Mouse (Mus musculus) heart, embryonic 13.5 days (tissue): Measurements from ENCODE around the gene Pink1. TPM values are rescaled to one million over a fixed set of nuclear protein-coding genes. Genes with fewer than 3 reads are reported as not detected.

ENCODE experiments used
- ATAC-seq: fragments of 200-750 bp; cut with Nextera tagmentation; 2 replicates; pipeline ENCODE4 v1.8.0; 2017; ENCODE audit warnings: moderate TSS enrichment; ENCODE audit not compliant: insufficient number of reproducible peaks, low FRiP score, low TSS enrichment; ENCODE audit errors: extremely low read depth
- H3K27ac ChIP-seq: fragments of 300-500 bp; sonication (generic); replicated peaks from 2 replicates; pipeline ENCODE4 v1.5.1; 2015; ENCODE audit warnings: moderate library complexity, mild to moderate bottlenecking, inconsistent platforms
- H3K27me3 ChIP-seq: fragments of 300-500 bp; sonication (generic); replicated peaks from 2 replicates; pipeline ENCODE4 v1.6.1; 2015; ENCODE audit warnings: mild to moderate bottlenecking, inconsistent platforms
- H3K36me3 ChIP-seq: fragments of 300-500 bp; sonication (generic); 2 replicates; pipeline ENCODE4 v1.6.1; 2015; ENCODE audit warnings: mild to moderate bottlenecking, inconsistent platforms
- H3K4me1 ChIP-seq: fragments of 300-500 bp; sonication (generic); 2 replicates; pipeline ENCODE4 v1.6.1; 2015; ENCODE audit warnings: inconsistent platforms
- H3K4me2 ChIP-seq: fragments of 300-500 bp; sonication (generic); 2 replicates; pipeline ENCODE4 v1.6.1; 2015; ENCODE audit warnings: inconsistent platforms, mild to moderate bottlenecking, moderate library complexity
- H3K4me3 ChIP-seq: fragments of 300-500 bp; sonication (generic); 2 replicates; pipeline ENCODE4 v1.5.1; 2015; ENCODE audit warnings: moderate library complexity, mild to moderate bottlenecking, inconsistent platforms
- H3K9ac ChIP-seq: fragments of 300-500 bp; sonication (generic); 2 replicates; pipeline ENCODE4 v1.6.1; 2015; ENCODE audit warnings: inconsistent platforms, mild to moderate bottlenecking, moderate library complexity
- H3K9me3 ChIP-seq: fragments of 300-500 bp; sonication (generic); 2 replicates; pipeline ENCODE4 v1.6.1; 2016; ENCODE audit warnings: inconsistent platforms
- WGBS: fragments of 180-500 bp; shearing (Covaris S2); methylation state at CpG from one replicate; pipeline ENCODE4 v1.1.7; 2015; ENCODE audit warnings: mixed read lengths; 5-methylcytosine and 5-hydroxymethylcytosine counted together
- polyA plus RNA-seq: library from polyadenylated mRNA; unstranded; fragments of >200 nt; fragmentation: Nextera tagmentation; extraction: Ambion mirVana; gene quantifications from 2 replicates; pipeline ENCODE4 v1.2.1, GENCODE M21; 2015

The Pink1 gene
- polyA plus RNA-seq, 1 experiment from 2014 or later, result 67.0 TPM

GRCm38 (mm10) chr4:138325466-138326076 lies 536 bp downstream of the Pink1 start:
- H3K9ac ChIP-seq, result peak overlapping the region; percentile 98
- peak; percentile 96 for ATAC-seq
- peak overlapping the region; percentile 95 for H3K4me3 ChIP-seq
- WGBS, result 1% methylated on average over 45 of the region's 45 CpGs
- peak overlapping the region; percentile 73 for H3K4me2 ChIP-seq
- peaks cover 51% of the 10 kb centered on the region for H3K4me1 ChIP-seq
- peaks cover 14% of the 10 kb centered on the region for H3K27me3 ChIP-seq
- H3K36me3 ChIP-seq, result peaks cover 2% of the 10 kb centered on the region; the same call in 1 of the 2 replicates
- peak overlapping the region; percentile 99 for H3K27ac ChIP-seq
- H3K9me3 ChIP-seq, result no peaks in the 10 kb centered on the region

GRCm38 (mm10) chr4:138324451-138324850 lies 1.7 kb downstream of the Pink1 start:
- Histone ChIP-seq H3K27me3 (peaks cover 3% of the 10 kb centered on the region; the same call in 1 of the 2 replicates), H3K4me2 (peak overlapping the region; percentile 45), H3K36me3 (peaks cover 12% of the 10 kb centered on the region), H3K9ac (0 out of 2 replicates have a peak overlapping the region, but pooled peaks have one; percentile 69), H3K9me3 (no peaks in the 10 kb centered on the region), H3K27ac (peak overlapping the region; percentile 99), H3K4me1 (peaks cover 55% of the 10 kb centered on the region), H3K4me3 (no peak overlapping the region)
- 78% methylated on average over 3 of the region's 3 CpGs for WGBS
- ATAC-seq, result no peak

- Histone ChIP-seq H3K36me3 (peaks cover 12% of the 10 kb centered on the region), H3K4me1 (peaks cover 55% of the 10 kb centered on the region), H3K4me2 (peak overlapping the region; percentile 45), H3K27me3 (no peaks in the 10 kb centered on the region), H3K4me3 (no peak overlapping the region), H3K27ac (peak overlapping the region; percentile 99), H3K9me3 (no peaks in the 10 kb centered on the region), H3K9ac (peak overlapping the region; percentile 69)
- no peak for ATAC-seq
- 43% methylated on average over 4 of the region's 4 CpGs for WGBS
These were observed 2.4 kb downstream of the Pink1 start for GRCm38 (mm10) chr4:138323753-138324152.

- Histone ChIP-seq H3K4me2 (no peak overlapping the region), H3K4me3 (no peak overlapping the region), H3K9me3 (no peaks in the 10 kb centered on the region), H3K27ac (peak overlapping the region; percentile 99), H3K9ac (no peak overlapping the region), H3K36me3 (peaks cover 17% of the 10 kb centered on the region), H3K27me3 (no peaks in the 10 kb centered on the region), H3K4me1 (peaks cover 55% of the 10 kb centered on the region)
- WGBS, result 46% methylated on average over 4 of the region's 4 CpGs
- ATAC-seq, result no peak
These were observed 3.4 kb downstream of the Pink1 start for GRCm38 (mm10) chr4:138322692-138323091.

GRCm38 (mm10) chr4:138321488-138321887 lies 4.6 kb downstream of the Pink1 start:
- ATAC-seq, result no peak
- H3K9me3 ChIP-seq, result no peaks in the 10 kb centered on the region
- H3K9ac ChIP-seq, result no peak overlapping the region
- peaks cover 29% of the 10 kb centered on the region for H3K36me3 ChIP-seq
- 73% methylated on average over 7 of the region's 7 CpGs for WGBS
- H3K27ac ChIP-seq, result no peak overlapping the region
- H3K27me3 ChIP-seq, result no peaks in the 10 kb centered on the region
- H3K4me3 ChIP-seq, result no peak overlapping the region
- H3K4me1 ChIP-seq, result peaks cover 51% of the 10 kb centered on the region
- no peak overlapping the region for H3K4me2 ChIP-seq

- Histone ChIP-seq H3K27me3 (no peaks in the 10 kb centered on the region), H3K27ac (no peak overlapping the region), H3K9ac (peak overlapping the region; percentile 47; the same call in 1 of the 2 replicates), H3K36me3 (peaks cover 36% of the 10 kb centered on the region), H3K9me3 (no peaks in the 10 kb centered on the region), H3K4me1 (peaks cover 48% of the 10 kb centered on the region), H3K4me2 (no peak overlapping the region), H3K4me3 (no peak overlapping the region)
- no peak for ATAC-seq
- WGBS, result 58% methylated on average over 11 of the region's 11 CpGs
These were observed 5.4 kb downstream of the Pink1 start for GRCm38 (mm10) chr4:138320711-138321110.

- Histone ChIP-seq H3K27me3 (no peaks in the 10 kb centered on the region), H3K27ac (no peak overlapping the region), H3K36me3 (peaks cover 48% of the 10 kb centered on the region), H3K4me2 (no peak overlapping the region), H3K9ac (no peak overlapping the region), H3K4me3 (no peak overlapping the region), H3K9me3 (no peaks in the 10 kb centered on the region), H3K4me1 (peaks cover 43% of the 10 kb centered on the region)
- WGBS, result 34% methylated on average over 10 of the region's 10 CpGs
- no peak for ATAC-seq
These were observed 6.6 kb downstream of the Pink1 start for GRCm38 (mm10) chr4:138319508-138319907.

GRCm38 (mm10) chr4:138318509-138319266 lies 7.4 kb downstream of the Pink1 start:
- Histone ChIP-seq H3K4me1 (peaks cover 35% of the 10 kb centered on the region), H3K27me3 (no peaks in the 10 kb centered on the region), H3K27ac (no peak overlapping the region), H3K9ac (no peak overlapping the region), H3K4me2 (no peak overlapping the region), H3K4me3 (no peak overlapping the region), H3K9me3 (no peaks in the 10 kb centered on the region), H3K36me3 (peaks cover 56% of the 10 kb centered on the region)
- WGBS, result 51% methylated on average over 6 of the region's 6 CpGs
- ATAC-seq, result no peak

- no peak for ATAC-seq
- H3K36me3 ChIP-seq, result peaks cover 79% of the 10 kb centered on the region
- WGBS, result 85% methylated on average over 6 of the region's 6 CpGs
These were observed 9.7 kb downstream of the Pink1 start for GRCm38 (mm10) chr4:138316369-138316768.

GRCm38 (mm10) chr4:138315781-138316180 lies 10.3 kb downstream of the Pink1 start:
- Histone ChIP-seq H3K4me2 (no peak overlapping the region), H3K9me3 (no peaks in the 10 kb centered on the region), H3K36me3 (peaks cover 85% of the 10 kb centered on the region), H3K4me1 (peaks cover 6% of the 10 kb centered on the region), H3K27ac (no peak overlapping the region), H3K4me3 (no peak overlapping the region), H3K27me3 (no peaks in the 10 kb centered on the region), H3K9ac (no peak overlapping the region)
- WGBS, result 68% methylated on average over 9 of the region's 9 CpGs
- ATAC-seq, result no peak

More at GRCm38 (mm10) chr4:138316369-138316768, 9.7 kb downstream of the Pink1 start:
- H3K27ac ChIP-seq, result no peak overlapping the region
- H3K4me1 ChIP-seq, result peaks cover 12% of the 10 kb centered on the region
- H3K9ac ChIP-seq, result no peak overlapping the region
- no peaks in the 10 kb centered on the region for H3K9me3 ChIP-seq
- no peaks in the 10 kb centered on the region for H3K27me3 ChIP-seq
- no peak overlapping the region for H3K4me3 ChIP-seq
- H3K4me2 ChIP-seq, result no peak overlapping the region

GRCm38 (mm10) chr4:138313795-138314194 lies 12.3 kb downstream of the Pink1 start:
- Histone ChIP-seq H3K4me2 (no peak overlapping the region), H3K4me1 (no peaks in the 10 kb centered on the region; the same call in 1 of the 2 replicates), H3K9ac (no peak overlapping the region), H3K27ac (no peak overlapping the region), H3K9me3 (no peaks in the 10 kb centered on the region), H3K4me3 (no peak overlapping the region), H3K36me3 (peaks cover 92% of the 10 kb centered on the region), H3K27me3 (no peaks in the 10 kb centered on the region)
- ATAC-seq, result no peak
- 87% methylated on average over 4 of the region's 4 CpGs for WGBS
